Mouse (Mus musculus): ENCODE measurements around the gene Rasgef1a.

The Rasgef1a gene

GRCm38 (mm10) chr6:118010756-118011615 is at the start of gene Rasgef1a:
Rasgef1a (plus strand) TSS chr6:118011438.
- peak; percentile 55 to 60 for DNase-seq

- DNase-seq = no peak
Measured at GRCm38 (mm10) chr6:117963201-117963600, 48.0 kb upstream of the Rasgef1a start.

DNA sequence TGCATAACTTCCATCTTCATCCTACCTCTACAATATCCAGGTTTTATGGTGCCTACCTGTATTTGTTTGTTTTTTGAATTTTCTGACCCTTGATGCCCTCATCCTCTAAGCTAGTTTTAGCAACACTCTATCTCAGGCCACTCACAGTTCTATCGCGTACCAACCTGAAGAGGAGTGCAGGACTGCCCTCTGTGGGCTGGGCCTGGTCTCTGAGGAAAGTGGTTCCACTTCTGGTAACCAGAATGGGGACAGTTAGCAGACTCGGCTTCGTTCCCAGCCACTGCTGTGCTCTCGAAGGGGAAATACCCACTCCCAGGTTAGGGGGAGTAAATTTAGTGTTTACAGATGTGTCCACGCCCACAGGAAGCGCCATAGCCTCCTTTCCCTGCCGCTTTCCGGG is 44.5 kb upstream of the Rasgef1a start:
- no peak for DNase-seq

GRCm38 (mm10) chr6:117987173-117987572 is 24.1 kb upstream of the Rasgef1a start:
- DNase-seq = no peak

- DNase-seq = no peak
Measured at GRCm38 (mm10) chr6:117989209-117989608, 22.0 kb upstream of the Rasgef1a start.

DNA sequence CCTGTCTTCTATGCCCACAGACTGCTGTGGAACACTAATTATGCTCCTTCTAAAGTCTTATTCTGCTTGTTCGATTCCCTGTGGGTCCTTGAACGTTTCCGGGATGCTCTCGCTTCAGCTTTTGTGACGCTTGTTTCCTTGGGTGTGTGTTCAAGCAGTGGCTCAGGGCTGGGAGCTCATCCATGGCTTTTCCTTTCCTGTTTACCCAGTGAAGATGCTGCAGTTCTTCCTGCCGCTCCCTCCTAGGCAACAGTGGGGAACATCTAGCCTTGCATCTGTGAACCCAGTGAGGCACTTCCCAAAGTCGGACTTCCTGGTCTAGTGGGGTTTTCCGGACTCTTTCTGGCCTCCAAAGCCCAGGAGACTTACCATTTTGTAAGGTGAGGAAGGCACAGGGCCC is 20.6 kb upstream of the Rasgef1a start:
- DNase-seq = no peak

DNA sequence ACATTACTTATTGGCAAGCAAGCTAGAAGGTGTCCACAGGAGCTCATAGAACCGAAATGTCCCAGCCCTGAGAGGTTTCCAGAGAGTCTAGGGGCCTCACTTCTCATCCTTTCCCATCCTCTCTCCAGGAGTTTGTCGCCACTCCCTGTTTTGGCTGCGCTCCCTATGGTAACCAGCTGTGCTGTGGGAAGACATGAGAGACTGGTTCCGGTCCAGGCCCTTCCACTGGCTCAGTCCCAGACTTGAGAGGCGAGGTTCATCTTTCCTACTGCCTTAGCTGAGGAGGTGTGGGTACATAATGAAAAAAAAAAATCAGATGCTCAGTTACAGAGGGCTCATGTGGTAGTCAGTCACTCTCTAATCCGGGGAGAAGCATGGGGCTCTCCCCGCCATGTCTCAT is 19.9 kb upstream of the Rasgef1a start:
- no peak for DNase-seq

DNA sequence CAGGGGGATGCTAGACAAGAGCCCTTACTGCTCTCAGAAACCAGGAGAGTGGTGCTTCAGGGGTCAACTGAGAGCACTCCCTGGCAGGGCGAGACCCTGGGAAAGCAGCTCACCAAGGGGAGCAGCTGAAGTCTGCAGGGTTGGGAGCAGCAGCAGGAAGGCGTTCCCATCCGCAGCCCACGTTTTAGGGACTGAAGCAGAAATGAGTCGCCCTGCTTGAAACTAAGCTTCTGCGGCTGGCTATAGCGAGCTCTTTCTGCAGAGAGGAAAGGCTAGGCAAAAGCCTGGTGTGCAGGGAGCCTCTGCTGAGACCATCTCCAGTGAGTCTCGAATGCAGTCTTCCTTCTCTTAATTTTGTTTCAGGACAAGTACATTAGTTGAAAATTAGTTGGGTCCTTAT is 19.3 kb upstream of the Rasgef1a start:
- DNase-seq = no peak

- DNase-seq = peak; percentile 53 to 63
Measured at GRCm38 (mm10) chr6:117995168-117995567, 16.1 kb upstream of the Rasgef1a start.

- DNase-seq = no peak
Measured at GRCm38 (mm10) chr6:118001272-118001671, 10.0 kb upstream of the Rasgef1a start.

- DNase-seq = peak; percentile 38 to 50
Measured at GRCm38 (mm10) chr6:118007302-118007701, 3.9 kb upstream of the Rasgef1a start.

GRCm38 (mm10) chr6:118007843-118008539 is 3.2 kb upstream of the Rasgef1a start:
- DNase-seq = no peak

DNA sequence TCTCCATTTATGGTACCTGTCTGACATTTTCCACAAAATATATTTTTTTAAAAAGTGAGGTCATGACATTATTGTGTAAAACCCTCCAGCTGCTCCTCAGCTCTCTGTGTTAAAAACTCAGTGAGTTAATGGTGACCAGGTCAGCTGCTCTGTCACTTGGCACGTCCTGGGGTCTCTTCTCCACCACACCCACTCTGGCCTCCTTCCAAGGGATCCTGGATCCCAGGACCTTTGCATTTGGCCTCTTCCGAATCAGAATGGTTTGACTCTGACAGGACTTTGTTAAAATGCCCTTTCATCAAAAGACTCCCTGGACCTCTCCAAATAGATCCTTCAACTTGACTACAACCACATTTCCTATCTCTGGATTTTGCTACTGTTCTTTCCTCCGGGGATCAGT is 982 bp upstream of the Rasgef1a start:
- DNase-seq = peak in 1 of 2 experiments; percentile 36

DNA sequence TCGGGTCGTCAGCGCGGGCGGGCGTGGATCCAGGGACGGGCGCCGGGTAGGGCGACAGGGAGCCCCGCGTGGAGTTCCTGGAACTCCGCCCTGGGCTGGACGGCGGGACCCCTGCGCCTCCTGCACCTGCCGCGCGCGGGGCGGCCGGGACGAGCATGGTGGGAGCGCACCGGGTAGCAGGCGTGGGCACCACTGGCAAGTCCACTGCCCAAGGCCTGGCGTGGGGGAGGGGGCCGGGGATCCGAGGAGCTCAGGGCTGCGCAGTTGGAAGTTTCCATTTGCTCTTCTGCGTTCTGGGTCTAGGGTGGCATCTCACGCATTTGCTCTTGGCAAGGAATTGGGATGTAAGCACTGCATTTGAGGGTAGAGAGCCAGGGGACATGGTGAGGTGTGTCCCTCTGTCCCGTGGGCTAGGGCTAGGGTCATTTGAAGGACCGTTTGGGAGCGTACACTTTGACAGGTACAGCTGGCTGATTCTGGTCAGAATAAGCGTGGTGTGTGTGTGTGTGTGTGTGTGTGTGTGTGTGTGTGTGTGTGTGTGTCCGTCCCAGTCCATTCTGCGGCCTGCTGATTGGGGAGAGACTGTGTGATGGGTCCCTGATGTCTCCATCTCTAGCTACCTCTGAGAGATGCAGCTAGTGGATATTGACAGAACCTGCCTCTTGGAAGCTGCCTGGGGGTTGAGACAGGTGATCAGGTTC is 528 bp downstream of the Rasgef1a start:
- peak; percentile 61 to 66 for DNase-seq

DNA sequence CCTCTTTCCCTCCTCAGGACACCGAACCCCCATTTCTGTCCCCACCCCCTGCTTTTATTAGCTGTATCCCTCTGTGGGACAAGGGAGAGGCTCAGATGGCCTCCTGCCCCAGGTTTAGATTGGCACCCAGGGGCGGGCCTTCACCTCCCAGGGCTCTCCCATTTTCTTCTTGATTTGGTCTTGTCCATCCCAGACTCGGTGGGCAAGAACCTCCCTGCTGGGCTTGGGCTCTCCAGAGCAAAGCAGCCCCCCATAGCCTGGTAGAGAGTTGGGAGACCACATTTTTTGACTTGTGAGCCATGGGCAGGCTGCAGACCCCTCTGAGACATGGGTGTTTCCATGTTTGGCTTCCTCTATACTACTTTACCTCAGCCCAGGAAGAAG is 1.1 kb downstream of the Rasgef1a start:
- DNase-seq = no peak

- peak; percentile 79 to 80 for DNase-seq
Measured at GRCm38 (mm10) chr6:118012987-118013866, 2.0 kb downstream of the Rasgef1a start.

DNA sequence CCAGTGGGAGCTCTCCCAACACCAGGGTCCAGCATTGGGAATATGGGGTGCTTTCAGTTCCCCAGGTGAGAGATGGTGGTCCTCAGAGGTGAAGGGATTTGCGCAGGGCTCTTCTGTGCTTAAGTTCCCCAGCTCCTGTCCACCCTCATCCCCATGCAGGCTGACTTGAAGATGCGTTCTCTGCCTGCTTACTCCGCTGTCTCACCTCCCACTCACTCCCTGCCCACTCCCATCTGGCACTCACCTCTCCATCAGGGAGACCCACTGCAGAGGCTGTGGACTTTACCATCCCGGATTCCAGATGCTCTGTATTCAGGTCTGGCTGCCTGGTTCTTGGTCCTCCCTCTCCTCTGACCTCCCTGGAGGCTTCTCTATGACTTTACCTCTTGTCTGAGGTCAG is 3.6 kb downstream of the Rasgef1a start:
- DNase-seq = no peak

DNA sequence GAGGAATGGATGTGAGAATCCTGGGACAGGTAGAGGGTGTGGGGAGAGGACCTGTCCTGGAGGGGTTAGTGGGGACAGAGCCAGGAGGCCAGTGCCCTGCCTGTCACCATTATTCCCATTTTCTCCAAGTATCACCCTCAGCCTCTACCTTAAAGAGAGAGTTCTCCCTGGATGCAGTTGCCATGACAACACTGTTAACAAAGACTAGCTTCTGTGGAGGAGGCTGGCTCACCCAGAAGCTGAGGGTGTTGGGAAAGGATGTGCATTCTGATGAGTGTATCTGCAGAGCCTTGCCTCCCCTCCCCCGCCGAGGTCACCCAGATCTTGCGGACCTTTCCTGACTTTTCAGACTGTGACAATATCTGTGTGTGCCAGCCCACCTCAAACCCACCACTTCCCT is 4.7 kb downstream of the Rasgef1a start:
- no peak for DNase-seq

- no peak for DNase-seq
Measured at GRCm38 (mm10) chr6:118018666-118019065, 7.4 kb downstream of the Rasgef1a start.

GRCm38 (mm10) chr6:118019569-118019968 is 8.3 kb downstream of the Rasgef1a start:
- DNase-seq = peak in 1 of 2 experiments; percentile 35

- no peak for DNase-seq
Measured at GRCm38 (mm10) chr6:118022898-118023635, 11.8 kb downstream of the Rasgef1a start.

DNA sequence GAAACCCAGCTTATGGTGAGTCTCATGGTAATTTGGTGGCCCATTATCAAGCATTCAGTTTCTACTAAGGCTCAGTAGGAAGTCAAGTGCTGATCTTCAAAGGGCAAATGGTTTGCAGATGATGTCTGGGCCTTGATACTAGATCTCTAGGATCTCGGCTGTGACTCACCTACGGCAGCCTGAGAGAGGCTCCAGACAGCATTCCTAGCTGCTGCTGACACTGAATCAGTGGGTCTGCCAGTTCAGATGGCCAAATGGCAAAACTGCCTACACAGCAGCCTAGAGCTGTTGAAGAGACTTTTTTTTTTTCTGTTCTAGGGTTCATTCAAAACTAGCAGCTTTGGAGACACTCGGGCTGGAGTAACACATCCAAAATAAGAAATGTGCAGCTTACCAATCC is 15.8 kb downstream of the Rasgef1a start:
- no peak for DNase-seq
